Mouse (Mus musculus) liver, embryonic 13.5 days (tissue): ENCODE measurements at regions not wholly inside any gene's neighbourhood (a gene's known extent, or its start where the extent isn't known, plus 50 kb on each side); places are given as distances from the start of the nearest gene placed in this dataset.

Experiments used
- ATAC-seq: fragments of 200-750 bp; cut with Nextera tagmentation; 2 replicates; pipeline ENCODE4 v1.8.0; 2017; ENCODE audit warnings: low read depth, mild to moderate bottlenecking, moderate number of reproducible peaks, moderate library complexity
- DNase-seq: peaks from one replicate; pipeline ENCODE4 v3.0.0; 2022
- H3K27ac ChIP-seq: fragments of 300-500 bp; sonication (generic); 2 replicates; pipeline ENCODE4 v1.5.1; 2015; ENCODE audit warnings: moderate library complexity, mild to moderate bottlenecking, inconsistent platforms
- H3K27me3 ChIP-seq: fragments of 300-500 bp; sonication (generic); 2 replicates; pipeline ENCODE4 v1.6.1; 2015; ENCODE audit warnings: mild to moderate bottlenecking, inconsistent platforms
- H3K36me3 ChIP-seq: fragments of 300-500 bp; sonication (generic); 2 replicates; pipeline ENCODE4 v1.6.1; 2015; ENCODE audit warnings: mild to moderate bottlenecking, inconsistent platforms
- H3K4me1 ChIP-seq: fragments of 300-500 bp; sonication (generic); replicated peaks from 2 replicates; pipeline ENCODE4 v1.6.1; 2015; ENCODE audit warnings: inconsistent platforms
- H3K4me2 ChIP-seq: fragments of 300-500 bp; sonication (generic); 2 replicates; pipeline ENCODE4 v1.6.1; 2015; ENCODE audit warnings: inconsistent platforms, mild to moderate bottlenecking, moderate library complexity
- H3K4me3 ChIP-seq: fragments of 300-500 bp; sonication (generic); replicated peaks from 2 replicates; pipeline ENCODE4 v1.5.1; 2015; ENCODE audit warnings: mild to moderate bottlenecking, inconsistent platforms
- H3K9ac ChIP-seq: fragments of 300-500 bp; sonication (generic); 2 replicates; pipeline ENCODE4 v1.6.1; 2015; ENCODE audit warnings: mild to moderate bottlenecking, inconsistent platforms
- H3K9me3 ChIP-seq: fragments of 300-500 bp; sonication (generic); replicated peaks from 2 replicates; pipeline ENCODE4 v1.6.1; 2016; ENCODE audit warnings: inconsistent platforms
- WGBS: fragments of 180-500 bp; shearing (Covaris S2); methylation state at CpG from one replicate; pipeline ENCODE4 v1.1.7; 2015; ENCODE audit not compliant: insufficient replicate concordance; 5-methylcytosine and 5-hydroxymethylcytosine counted together

DNA sequence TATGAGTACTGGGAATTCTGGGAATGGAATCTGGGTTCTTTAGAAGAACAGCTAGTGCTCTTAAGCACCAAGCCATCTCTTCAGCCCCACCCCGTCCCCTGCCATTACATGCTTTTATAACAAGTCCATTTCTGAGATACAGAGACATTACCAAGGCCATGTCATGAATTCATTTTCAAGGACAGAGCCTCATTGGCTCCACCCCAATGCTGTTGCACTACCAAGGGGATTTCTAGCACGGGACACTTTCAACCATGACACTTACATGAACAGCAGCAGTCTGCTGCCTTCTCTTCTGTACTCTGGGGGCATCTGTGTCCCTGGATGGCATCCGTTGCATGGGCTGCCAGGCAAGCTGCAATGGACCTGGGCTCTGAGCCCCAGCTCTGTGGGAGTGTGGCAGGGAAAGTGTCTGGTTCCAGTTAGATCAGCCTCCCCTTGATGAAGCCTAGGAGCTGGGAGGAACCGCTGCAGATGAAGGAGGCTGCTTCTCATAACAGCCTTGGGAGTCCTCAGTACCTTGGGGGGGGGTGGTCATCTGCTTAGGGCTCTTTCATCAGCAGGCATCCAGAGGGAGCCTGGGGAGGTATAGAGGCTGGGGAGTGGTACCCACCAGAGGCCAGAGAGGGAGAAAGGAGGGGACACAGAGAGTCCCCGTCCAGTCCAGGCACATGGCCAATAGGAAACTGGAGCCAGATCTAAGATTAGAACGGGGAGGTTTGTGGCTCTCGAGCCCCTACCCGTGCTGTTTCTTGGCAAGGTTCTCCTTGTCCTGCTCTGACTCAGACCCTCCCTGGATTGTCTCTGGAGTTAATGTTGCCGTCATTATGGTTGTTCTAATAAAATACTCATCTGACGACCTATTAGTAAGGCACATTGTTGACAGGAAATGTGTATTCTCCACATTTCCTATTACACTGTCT, 52.4 kb upstream of the Ctbp2 start:
- no peaks in the 10 kb centered on the region for H3K27me3 ChIP-seq
- H3K27ac ChIP-seq: no peak overlapping the region
- H3K4me1 ChIP-seq: peaks cover 6% of the 10 kb centered on the region; the same call in 1 of the 2 replicates
- ATAC-seq (no peak), DNase-seq (no peak)
- no peaks in the 10 kb centered on the region for H3K36me3 ChIP-seq
- WGBS: 31% methylated on average over 10 of the region's 10 CpGs
- no peaks in the 10 kb centered on the region for H3K9me3 ChIP-seq
- no peak overlapping the region for H3K4me3 ChIP-seq
- no peak overlapping the region for H3K4me2 ChIP-seq
- no peak overlapping the region for H3K9ac ChIP-seq
